Mouse (Mus musculus): Measurements from ENCODE around the gene Zc3h13.

- TF ChIP-seq CTCF (IDR thresholded peaks at IDR 0.05; ENCODE audit: low read depth) (no peak), EP300 (optimal IDR thresholded peaks at IDR 0.05) (no peak)
Measured at GRCm38 (mm10) chr14:75236636-75237003, 47.6 kb upstream of the Zc3h13 start.
